Mouse (Mus musculus) inflammation-experienced regulatory T-cells, adult 16 weeks (primary cell): ENCODE results near the gene Serpinh1. TPM values are rescaled to one million over a fixed set of nuclear protein-coding genes. Genes with fewer than 3 reads are reported as not detected.

Source experiments
- polyA plus RNA-seq: library from polyadenylated mRNA; unstranded; fragments of 100-300 nt; shearing (Covaris generic); gene quantifications from one replicate; pipeline ENCODE4 v1.2.1, GENCODE M21; 2017

The Serpinh1 gene
- not detected for polyA plus RNA-seq

DNA sequence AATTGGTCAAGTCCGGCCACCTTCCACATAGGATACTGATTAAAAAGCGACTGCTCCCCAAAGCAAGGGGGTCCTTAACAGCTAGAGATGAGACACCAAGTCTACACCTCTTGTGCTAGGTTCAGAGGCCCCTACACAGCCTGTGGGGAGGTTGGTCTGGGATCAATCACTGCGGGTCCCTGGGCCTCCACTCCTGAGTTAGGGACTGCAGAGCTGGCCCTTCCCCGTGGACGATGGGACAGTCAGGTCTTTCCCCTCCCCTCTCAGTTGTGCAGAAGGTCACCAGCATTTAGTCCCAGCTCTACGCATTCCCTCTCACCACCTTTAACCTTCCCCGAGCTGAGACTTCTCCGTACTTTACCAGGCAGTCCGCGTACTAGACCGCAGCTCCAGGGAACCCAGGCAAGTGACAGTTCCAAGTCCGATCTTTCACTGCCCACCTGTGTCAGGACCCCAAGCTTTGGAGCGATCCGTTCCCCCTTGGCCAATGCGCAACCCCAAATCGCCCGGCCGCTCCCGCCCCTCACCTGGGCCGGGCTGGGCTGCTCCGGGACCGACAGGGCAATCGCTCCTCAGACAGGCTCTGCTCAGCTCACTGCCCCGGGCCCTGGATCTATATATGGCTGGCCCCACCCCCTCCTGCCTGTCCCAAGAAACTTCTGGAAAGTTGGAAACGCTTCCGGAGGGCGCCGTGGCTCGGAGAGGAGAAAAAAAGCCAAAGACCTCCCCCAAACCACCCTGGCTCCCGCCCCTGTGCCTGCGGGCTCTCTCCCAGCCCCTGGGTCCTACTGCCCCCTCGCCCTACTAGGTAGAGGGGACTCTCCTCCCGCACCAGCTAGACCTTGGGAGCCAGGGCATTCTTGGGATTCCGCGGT lies at the start of gene Serpinh1:
Gene Serpinh1, minus strand, starts transcription at position 714 of the 875 bp plus-strand sequence.

DNA sequence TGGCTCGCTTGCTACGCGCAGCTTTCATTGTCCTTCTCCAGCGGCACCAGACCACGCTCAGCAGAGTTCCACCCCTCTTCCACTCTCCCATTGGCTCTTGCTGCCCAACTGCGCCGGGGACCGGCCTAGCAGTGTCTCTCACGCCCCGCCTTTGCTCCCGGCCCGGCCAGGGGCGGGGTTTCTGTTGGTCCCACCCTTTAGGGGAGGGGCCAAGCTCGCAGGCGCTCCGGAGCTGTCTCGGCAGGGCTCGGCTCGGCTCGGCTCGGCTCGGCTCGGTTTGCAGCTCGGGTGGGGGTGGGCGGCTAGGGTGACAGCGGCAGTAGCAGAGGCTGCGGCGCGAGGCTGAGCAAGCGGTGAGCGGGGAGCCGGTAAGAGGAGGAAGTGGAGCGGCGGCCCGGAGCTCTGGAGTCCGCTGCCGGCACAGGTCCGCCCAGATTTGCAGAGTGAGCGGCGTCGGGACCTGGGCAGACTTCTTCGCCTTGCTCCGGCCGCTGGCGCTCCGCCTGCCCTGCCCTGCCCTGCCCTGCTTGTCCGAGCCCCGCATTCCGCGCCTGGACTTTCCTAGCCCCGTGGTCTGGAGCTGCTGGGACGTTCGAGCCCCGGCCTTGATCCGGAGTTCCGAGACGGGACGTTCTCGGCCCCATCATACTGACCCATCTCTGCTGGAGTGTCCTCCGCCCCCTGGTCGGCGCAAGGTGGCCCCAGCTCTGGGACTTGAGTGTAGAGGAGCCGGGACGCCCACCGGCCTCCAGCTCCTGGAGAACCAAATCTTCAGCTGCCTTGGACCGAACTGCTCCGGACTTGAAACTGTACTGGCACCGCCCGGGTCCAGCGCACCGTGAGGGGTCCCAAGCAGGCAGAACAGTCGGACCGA lies 28.4 kb upstream of the Serpinh1 start, which contains the start of gene Gdpd5:
Gene Gdpd5, plus strand, starts transcription at position 201 of the 874 bp plus-strand sequence.

Other genes starting within 250 kb of the Serpinh1 start
- 21.3 TPM for gene Uvrag, start 212.1 kb downstream of the Serpinh1 start, polyA plus RNA-seq
- 8.7 TPM for gene Dgat2, start 170.5 kb downstream of the Serpinh1 start, polyA plus RNA-seq
- not detected for gene Mogat2, start 114.6 kb downstream of the Serpinh1 start, polyA plus RNA-seq
- 18.7 TPM for gene Map6, start 85.8 kb downstream of the Serpinh1 start, polyA plus RNA-seq
- gene Gdpd5, start 28.2 kb upstream of the Serpinh1 start, polyA plus RNA-seq = 41.5 TPM
- gene Klhl35, start 112.8 kb upstream of the Serpinh1 start, polyA plus RNA-seq = not detected
- gene Rps3, start 130.5 kb upstream of the Serpinh1 start, polyA plus RNA-seq = 1,281 TPM
- gene Arrb1, start 182.2 kb upstream of the Serpinh1 start, polyA plus RNA-seq = 20.5 TPM